Mouse (Mus musculus) embryonic facial prominence, embryonic 10.5 days (tissue): ENCODE data around the gene Ncoa5. TPM values are rescaled to one million over a fixed set of nuclear protein-coding genes. Genes with fewer than 3 reads are reported as not detected.
A peak's percentile ranks its signal among the peaks of the same experiment; 100 is the strongest.

Experiments
- DNase-seq: peaks from one replicate; pipeline ENCODE4 v3.0.0-alpha.2; 2017; ENCODE audit warnings: low spot score
- H3K27ac ChIP-seq: fragments of 300-500 bp; sonication (generic); replicated peaks from 2 replicates; pipeline ENCODE4 v1.5.1; 2016; ENCODE audit warnings: mild to moderate bottlenecking
- H3K27me3 ChIP-seq: fragments of 300-500 bp; sonication (generic); replicated peaks from 2 replicates; pipeline ENCODE4 v1.6.1; 2016; ENCODE audit warnings: low read depth, mild to moderate bottlenecking; ENCODE audit not compliant: poor library complexity, severe bottlenecking
- H3K36me3 ChIP-seq: fragments of 300-500 bp; sonication (generic); replicated peaks from 2 replicates; pipeline ENCODE4 v1.6.1; 2016; ENCODE audit warnings: mild to moderate bottlenecking, moderate library complexity
- H3K4me1 ChIP-seq: fragments of 300-500 bp; sonication (generic); 2 replicates; pipeline ENCODE4 v1.6.1; 2016
- H3K4me3 ChIP-seq: fragments of 300-500 bp; sonication (generic); 2 replicates; pipeline ENCODE4 v1.5.1; 2016; ENCODE audit warnings: mild to moderate bottlenecking, moderate library complexity
- H3K9me3 ChIP-seq: fragments of 300-500 bp; sonication (generic); 2 replicates; pipeline ENCODE4 v1.6.1; 2016; ENCODE audit warnings: mild to moderate bottlenecking
- WGBS: fragments of 180-500 bp; shearing (Covaris S2); methylation state at CpG from one replicate; pipeline ENCODE4 v1.1.7; 2016; 5-methylcytosine and 5-hydroxymethylcytosine counted together
- polyA plus RNA-seq: library from polyadenylated mRNA; unstranded; fragments of >200 nt; fragmentation: Nextera tagmentation; extraction: Ambion mirVana; gene quantifications from 2 replicates; pipeline ENCODE4 v1.2.1, GENCODE M21; 2016

The Ncoa5 gene
- polyA plus RNA-seq, 1 experiment from 2014 or later = 98.9 TPM

DNA sequence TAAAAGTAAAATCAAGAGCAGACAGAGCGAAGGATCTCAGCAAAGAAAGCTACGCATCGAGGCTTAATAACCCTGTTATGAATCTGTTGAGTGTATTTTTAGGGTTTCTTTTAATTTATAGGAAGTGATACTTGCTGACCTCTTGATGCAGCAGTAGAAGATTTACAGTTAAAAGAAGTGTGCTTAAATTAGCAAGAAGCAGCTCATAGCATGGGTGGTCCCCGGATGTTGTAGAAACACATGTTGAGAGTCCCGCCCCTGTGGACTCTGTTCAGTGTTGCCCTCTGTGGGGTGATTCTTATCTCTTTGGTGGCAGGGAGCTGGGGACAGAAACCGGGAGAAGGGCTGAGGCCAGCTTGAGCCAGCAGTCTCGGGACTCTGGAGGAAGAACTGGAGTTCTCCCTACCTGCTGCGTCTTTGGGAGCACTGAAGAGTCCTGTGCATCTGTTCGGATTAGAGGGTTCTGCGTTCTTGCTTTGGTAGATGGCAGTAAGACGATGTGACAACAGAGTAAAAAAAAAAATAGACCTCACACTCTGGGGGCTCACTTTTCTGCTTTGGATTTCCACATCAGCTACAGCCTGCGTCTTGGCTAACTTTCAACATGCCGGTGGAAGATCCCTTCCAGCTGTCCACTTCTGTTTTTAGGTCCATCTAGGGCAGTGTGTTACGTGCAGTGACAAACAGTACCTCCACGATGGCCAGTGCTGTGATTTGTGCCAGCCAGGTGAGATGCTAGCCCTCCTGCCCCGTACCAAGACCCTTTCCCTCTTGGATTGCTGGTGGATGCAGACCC lies 27.2 kb upstream of the Ncoa5 start:
- Histone ChIP-seq H3K36me3 (no peaks in the 10 kb centered on the region), H3K4me3 (no peak overlapping the region), H3K4me1 (peaks cover 5% of the 10 kb centered on the region), H3K9me3 (no peaks in the 10 kb centered on the region), H3K27ac (no peak overlapping the region), H3K27me3 (peaks cover 16% of the 10 kb centered on the region; the same call in 1 of the 2 replicates)
- WGBS = 87% methylated on average over 16 of the region's 16 CpGs
- no peak for DNase-seq

- Histone ChIP-seq H3K27ac (no peak overlapping the region), H3K4me3 (no peak overlapping the region), H3K4me1 (peaks cover 24% of the 10 kb centered on the region), H3K9me3 (no peaks in the 10 kb centered on the region), H3K36me3 (no peaks in the 10 kb centered on the region), H3K27me3 (peaks cover 24% of the 10 kb centered on the region; the same call in 1 of the 2 replicates)
- DNase-seq = no peak
- 91% methylated on average over 4 of the region's 4 CpGs for WGBS
Observed at GRCm38 (mm10) chr2:165059961-165060360, 25.3 kb upstream of the Ncoa5 start.

DNA sequence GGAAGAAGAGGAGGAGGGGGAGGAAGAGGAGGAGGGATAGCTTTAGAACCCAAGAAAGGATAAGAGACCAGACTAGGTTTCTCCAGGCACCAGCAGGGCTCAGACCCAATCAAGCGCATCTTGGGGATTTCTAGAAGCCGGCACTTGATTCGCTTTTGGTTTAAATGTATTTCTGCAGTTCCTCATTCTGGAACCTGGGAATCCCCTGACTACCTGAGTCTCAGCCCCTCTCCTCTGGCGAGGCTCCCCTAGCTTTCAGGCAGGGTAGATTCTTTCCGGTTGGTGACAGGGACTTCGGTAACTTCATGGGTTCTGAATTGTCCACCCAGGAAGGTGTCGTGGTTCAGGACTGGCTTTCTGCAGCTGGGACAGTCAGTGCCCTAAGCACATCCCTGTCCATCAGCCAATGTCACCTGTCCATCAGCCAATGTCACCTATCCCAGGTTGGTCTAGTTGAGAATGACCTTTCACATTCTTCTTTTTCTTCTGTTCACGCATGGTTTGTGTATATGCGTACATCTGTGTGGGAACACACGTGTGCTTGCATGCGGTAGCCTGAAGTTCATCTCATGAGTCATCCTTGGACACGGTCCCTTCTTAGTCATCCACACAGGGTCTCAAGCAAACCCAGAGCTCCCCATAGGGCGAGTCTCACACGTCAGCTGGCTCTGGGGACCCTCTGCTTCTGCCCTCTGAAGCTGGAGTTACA lies 21.9 kb upstream of the Ncoa5 start:
- no peaks in the 10 kb centered on the region for H3K36me3 ChIP-seq
- H3K27ac ChIP-seq = peak overlapping the region; percentile 35; the same call in 1 of the 2 replicates
- H3K9me3 ChIP-seq = no peaks in the 10 kb centered on the region
- 78% methylated on average over 14 of the region's 14 CpGs for WGBS
- H3K4me1 ChIP-seq = peaks cover 32% of the 10 kb centered on the region
- peaks cover 29% of the 10 kb centered on the region; the same call in 1 of the 2 replicates for H3K27me3 ChIP-seq
- no peak for DNase-seq
- peak overlapping the region; percentile 55 for H3K4me3 ChIP-seq

DNA sequence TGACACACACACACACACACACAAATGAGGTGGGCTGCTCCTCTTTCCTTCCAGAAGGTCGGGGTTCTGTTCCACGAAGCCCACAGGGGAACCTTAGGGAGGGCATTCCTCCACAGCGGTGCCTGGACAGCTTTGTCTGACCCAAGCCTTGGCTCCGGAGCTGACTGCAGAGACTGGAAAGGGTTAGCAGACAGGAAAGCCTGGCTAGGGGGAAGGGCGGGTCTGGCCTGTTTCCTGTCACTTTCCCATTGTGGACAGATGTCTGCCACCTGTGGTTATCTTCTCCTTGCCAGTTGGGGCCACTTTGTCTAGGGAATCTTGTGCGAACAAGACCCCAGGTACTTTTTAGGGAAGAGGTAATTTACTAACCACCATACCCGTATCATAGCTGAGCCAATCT lies 21.2 kb upstream of the Ncoa5 start:
- 7% methylated on average over 7 of the region's 7 CpGs for WGBS
- peak overlapping the region; percentile 55 for H3K4me3 ChIP-seq

DNA sequence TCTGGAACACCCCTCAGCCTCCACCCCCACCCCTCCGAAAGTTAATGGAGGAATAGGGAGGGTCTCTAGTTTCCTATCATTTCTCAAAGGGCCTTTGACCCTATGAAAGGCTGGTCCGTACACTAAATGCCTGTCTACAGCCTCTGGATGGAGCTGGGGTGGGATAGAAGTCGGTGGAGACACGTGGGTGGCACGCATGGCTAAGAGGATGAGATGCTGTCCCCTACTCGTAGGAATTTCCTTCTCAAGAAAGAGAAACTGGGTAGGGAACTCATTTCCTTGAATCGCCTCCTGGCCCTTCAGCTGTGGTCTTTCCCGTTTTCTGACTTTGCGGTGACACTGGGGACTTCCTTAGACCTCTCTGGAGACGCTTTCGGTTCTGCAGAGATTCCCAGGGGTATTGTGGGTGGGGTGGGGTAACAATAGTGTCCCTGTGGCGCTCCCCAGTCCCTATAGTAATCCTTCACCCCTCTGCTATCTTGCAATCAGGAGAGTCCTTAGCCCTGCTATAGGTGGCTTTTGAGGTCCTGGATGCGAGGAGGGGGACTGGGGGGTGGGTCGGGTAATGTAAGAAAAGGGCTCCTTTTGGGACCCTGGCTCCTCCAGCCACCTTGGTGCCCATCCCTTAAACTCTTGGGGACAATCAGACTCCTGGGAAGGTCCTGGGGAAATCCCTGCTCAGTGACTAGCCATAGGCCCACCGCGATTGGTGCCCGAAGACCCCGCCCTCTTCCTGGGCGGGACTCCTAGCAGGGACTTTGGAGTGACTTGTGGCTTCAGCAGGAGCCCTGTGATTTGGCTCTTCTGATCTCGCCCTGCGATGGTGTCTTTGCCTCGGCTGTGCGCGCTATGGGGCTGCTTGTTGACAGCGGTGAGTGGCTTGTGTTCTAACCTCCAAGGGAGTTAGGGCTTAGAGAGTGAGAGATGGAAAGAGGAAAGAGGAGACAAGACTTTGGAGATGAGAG lies 20.5 kb upstream of the Ncoa5 start, which contains the start of gene Cd40:
Cd40 (plus strand) TSS at position 740 of the 965 bp plus-strand sequence.
- Histone ChIP-seq H3K4me3 (peak within 1 kb of the TSS; percentile 55), H3K27me3 (peaks cover 29% of the 10 kb centered on the region; the same call in 1 of the 2 replicates), H3K9me3 (no peaks in the 10 kb centered on the region), H3K36me3 (no peaks in the 10 kb centered on the region), H3K4me1 (peaks cover 39% of the 10 kb centered on the region), H3K27ac (peak within 1 kb of the TSS; percentile 51)
- peak; percentile 82 for DNase-seq
- 14% methylated on average over 25 of the region's 25 CpGs for WGBS

More for the DNA sequence above, 21.2 kb upstream of the Ncoa5 start:
- DNase-seq = peak; percentile 51
- no peaks in the 10 kb centered on the region for H3K9me3 ChIP-seq
- H3K36me3 ChIP-seq = no peaks in the 10 kb centered on the region
- H3K4me1 ChIP-seq = peaks cover 38% of the 10 kb centered on the region
- H3K27ac ChIP-seq = peak overlapping the region; percentile 51
- peaks cover 29% of the 10 kb centered on the region; the same call in 1 of the 2 replicates for H3K27me3 ChIP-seq

GRCm38 (mm10) chr2:165051566-165051965 lies 16.9 kb upstream of the Ncoa5 start:
- Histone ChIP-seq H3K36me3 (no peaks in the 10 kb centered on the region), H3K4me1 (peaks cover 31% of the 10 kb centered on the region), H3K27me3 (peaks cover 14% of the 10 kb centered on the region; the same call in 1 of the 2 replicates), H3K4me3 (no peak overlapping the region), H3K27ac (no peak overlapping the region), H3K9me3 (no peaks in the 10 kb centered on the region)
- no peak for DNase-seq
- WGBS = 42% methylated on average over 11 of the region's 11 CpGs

- DNase-seq = no peak
- Histone ChIP-seq H3K4me3 (no peak overlapping the region), H3K9me3 (no peaks in the 10 kb centered on the region), H3K27ac (no peak overlapping the region), H3K27me3 (peaks cover 8% of the 10 kb centered on the region; the same call in 1 of the 2 replicates), H3K4me1 (peaks cover 25% of the 10 kb centered on the region), H3K36me3 (no peaks in the 10 kb centered on the region)
- WGBS = 80% methylated on average over 18 of the region's 18 CpGs
Observed at GRCm38 (mm10) chr2:165050826-165051548, 16.3 kb upstream of the Ncoa5 start.

DNA sequence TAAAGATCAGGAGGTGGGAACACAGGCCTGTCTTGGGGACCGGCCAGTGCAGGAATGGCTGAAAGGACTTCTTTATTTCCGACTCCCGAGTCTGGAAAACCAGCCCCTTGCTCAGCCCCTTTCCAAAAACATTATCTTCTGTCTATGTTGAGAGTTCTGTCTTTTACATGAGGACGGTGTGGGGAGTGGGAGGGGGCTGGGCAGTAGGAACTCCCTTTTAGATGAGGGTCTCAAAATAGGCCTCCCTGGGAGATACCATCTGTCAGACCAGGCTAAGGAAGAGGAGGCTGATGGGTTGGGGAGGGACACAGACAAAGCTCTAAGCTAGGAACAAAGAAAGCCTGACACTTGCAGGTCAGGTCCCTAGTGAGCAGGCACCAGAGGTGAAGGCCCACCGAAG lies 14.4 kb upstream of the Ncoa5 start:
- peaks cover 17% of the 10 kb centered on the region for H3K4me1 ChIP-seq
- H3K27me3 ChIP-seq = 0 out of 2 replicates have a peak, but pooled peaks cover 10% of the 10 kb centered on the region
- DNase-seq = no peak
- 63% methylated on average over 5 of the region's 5 CpGs for WGBS
- H3K9me3 ChIP-seq = no peaks in the 10 kb centered on the region
- H3K4me3 ChIP-seq = no peak overlapping the region
- H3K36me3 ChIP-seq = no peaks in the 10 kb centered on the region
- H3K27ac ChIP-seq = 0 out of 2 replicates have a peak overlapping the region, but pooled peaks have one; percentile 10

DNA sequence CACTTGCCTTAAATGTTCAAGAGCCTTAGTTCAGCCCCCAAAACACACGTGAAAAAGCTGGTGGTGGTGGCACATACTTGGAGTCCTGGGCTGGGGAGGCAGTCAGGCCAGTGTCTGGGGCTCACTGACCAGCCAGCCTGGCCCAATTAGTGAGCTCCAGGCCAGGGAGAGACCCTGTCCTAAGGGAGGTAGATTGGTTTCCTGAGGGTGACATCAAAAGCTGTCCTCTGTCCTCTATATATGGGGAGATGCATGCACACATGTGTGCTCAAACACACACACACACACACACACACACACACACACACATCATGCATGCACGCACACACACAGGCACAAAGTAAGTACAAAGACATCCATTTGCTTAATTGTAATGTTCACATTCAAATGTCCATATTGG lies 9.1 kb upstream of the Ncoa5 start:
- 67% methylated on average over 2 of the region's 2 CpGs for WGBS
- Histone ChIP-seq H3K36me3 (no peaks in the 10 kb centered on the region), H3K27me3 (0 out of 2 replicates have a peak, but pooled peaks cover 14% of the 10 kb centered on the region), H3K4me3 (no peak overlapping the region), H3K4me1 (peaks cover 18% of the 10 kb centered on the region), H3K9me3 (no peaks in the 10 kb centered on the region), H3K27ac (no peak overlapping the region)
- DNase-seq = no peak

GRCm38 (mm10) chr2:165043090-165043636 lies 8.5 kb upstream of the Ncoa5 start:
- H3K9me3 ChIP-seq = no peaks in the 10 kb centered on the region
- DNase-seq = peak; percentile 35
- no peak overlapping the region for H3K27ac ChIP-seq
- H3K4me1 ChIP-seq = peaks cover 18% of the 10 kb centered on the region
- 0 out of 2 replicates have a peak, but pooled peaks cover 14% of the 10 kb centered on the region for H3K27me3 ChIP-seq
- H3K4me3 ChIP-seq = no peak overlapping the region
- WGBS = 14% methylated on average over 17 of the region's 17 CpGs
- H3K36me3 ChIP-seq = no peaks in the 10 kb centered on the region

DNA sequence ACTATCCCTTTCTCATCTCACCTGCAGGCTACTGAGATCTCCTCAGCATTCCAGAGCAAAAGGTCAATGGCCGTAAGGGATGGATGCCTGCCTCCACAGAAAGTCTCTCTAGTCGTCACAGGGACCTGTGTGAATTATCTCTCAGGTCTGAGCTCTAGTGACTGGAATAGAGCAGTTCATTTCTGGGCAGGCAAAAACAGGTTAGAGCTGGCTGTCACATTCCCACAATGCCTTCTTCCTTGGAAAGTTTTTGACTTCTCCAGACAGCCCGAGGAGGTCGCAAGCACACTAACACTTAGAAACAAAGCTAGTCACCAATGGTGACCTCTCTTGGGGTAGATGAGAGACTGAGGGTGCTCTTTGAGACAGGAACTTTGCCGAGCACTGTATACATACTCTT lies 7.5 kb upstream of the Ncoa5 start:
- 73% methylated on average over 5 of the region's 5 CpGs for WGBS
- H3K9me3 ChIP-seq = no peaks in the 10 kb centered on the region
- H3K4me1 ChIP-seq = peaks cover 18% of the 10 kb centered on the region
- H3K36me3 ChIP-seq = no peaks in the 10 kb centered on the region
- no peak for DNase-seq
- no peak overlapping the region for H3K4me3 ChIP-seq
- H3K27me3 ChIP-seq = 0 out of 2 replicates have a peak, but pooled peaks cover 14% of the 10 kb centered on the region
- H3K27ac ChIP-seq = no peak overlapping the region
